Mouse (Mus musculus) regulatory T cell (primary cell): ENCODE measurements at regions not wholly inside any gene's neighbourhood (a gene's known extent, or its start where the extent isn't known, plus 50 kb on each side); places are given as distances from the start of the nearest gene placed in this dataset.
"Not testable (repeated sequence)": the region's sequence is repeated elsewhere in the genome, so short reads cannot be mapped to it uniquely, and the experiment has no call there.

Experiments used
- in situ Hi-C: fragments of 300-600 bp; cut with MboI, MseI; formaldehyde crosslinking; loops from one replicate; pipeline ENCODE4 v1.15.1; 2025; ENCODE audit warnings: high pct_unique_total_duplicates

DNA sequence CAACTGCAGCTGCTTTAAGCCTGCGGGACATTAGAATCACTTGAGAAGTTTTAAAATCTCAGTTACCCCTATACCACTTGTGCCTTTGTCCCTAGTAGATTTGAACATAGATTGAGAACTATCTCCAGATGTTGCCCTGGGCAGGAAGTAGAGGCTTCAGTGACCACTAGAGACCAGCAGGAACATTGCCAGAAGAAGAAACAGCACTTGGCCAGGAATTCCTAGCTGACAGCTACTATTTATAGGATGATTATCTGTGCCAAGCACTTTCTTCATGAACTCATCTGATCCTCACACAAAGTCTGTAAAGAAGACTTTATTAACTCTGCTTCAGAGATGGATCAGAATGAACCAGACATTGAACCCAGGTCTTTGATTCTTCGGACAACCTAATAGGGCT lies 283.6 kb upstream of the Tmpo start:
- in situ Hi-C loops, result loop anchor here (10.0 kb wide), 1 partner anchor 590 kb away; no protein-coding TSS in a partner anchor

- in situ Hi-C loops, result loop anchor here (10.0 kb wide), 1 partner anchor 1343 kb away; no protein-coding TSS in a partner anchor
Observed at GRCm38 (mm10) chr10:91447974-91448703, 267.0 kb upstream of the Tmpo start.

DNA sequence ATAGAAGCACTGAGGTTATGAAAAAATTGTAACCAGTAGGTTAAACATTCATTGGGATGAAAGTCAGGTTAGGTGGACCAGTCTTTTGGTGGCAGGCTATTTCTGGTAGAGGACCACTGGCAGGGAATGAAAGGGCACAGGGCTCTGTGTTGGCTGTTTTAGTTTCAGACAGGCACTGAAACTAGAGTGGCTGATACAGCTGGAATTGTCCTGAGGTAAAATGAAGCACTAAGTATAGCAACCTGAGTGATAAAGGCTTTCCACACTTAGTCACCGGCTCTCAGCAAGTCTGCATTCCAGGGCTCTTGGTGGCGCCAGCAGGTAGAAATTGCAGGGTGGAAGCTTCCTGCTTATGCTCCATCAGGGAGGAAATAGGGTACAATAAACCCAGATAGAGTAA lies 262.2 kb upstream of the Tmpo start:
- in situ Hi-C loops, result loop anchor here (10.0 kb wide), 1 partner anchor 1339 kb away; no protein-coding TSS in a partner anchor

DNA sequence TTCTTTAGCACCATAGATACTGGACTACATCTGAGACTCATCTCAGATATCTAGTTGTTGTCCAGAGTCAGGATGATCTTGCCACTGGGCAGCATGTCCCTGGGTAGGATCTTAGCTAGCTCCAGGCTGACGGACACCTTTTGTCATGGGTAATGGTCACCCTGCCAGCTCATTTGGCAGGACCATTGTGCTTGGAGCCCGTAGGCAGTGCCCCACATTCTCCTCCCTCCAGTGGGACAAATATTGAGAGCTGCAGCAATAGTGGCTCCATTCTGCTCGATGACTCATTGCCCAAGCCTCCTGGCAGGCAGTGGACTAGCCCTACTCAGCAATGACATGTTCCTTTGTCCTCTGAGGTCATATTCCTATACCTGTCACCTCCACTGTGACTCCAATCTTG lies 258.9 kb upstream of the Tmpo start:
- in situ Hi-C loops, result loop anchor here (10.0 kb wide), 1 partner anchor 1335 kb away; no protein-coding TSS in a partner anchor

- in situ Hi-C loops, result no loop called here
Observed at GRCm38 (mm10) chr10:91437917-91438316, 256.8 kb upstream of the Tmpo start.

- in situ Hi-C loops, result no loop called here
Observed at GRCm38 (mm10) chr10:91436091-91436569, 255.0 kb upstream of the Tmpo start.

- in situ Hi-C loops, result no loop called here
Observed at GRCm38 (mm10) chr10:91430281-91430680, 249.2 kb upstream of the Tmpo start.

DNA sequence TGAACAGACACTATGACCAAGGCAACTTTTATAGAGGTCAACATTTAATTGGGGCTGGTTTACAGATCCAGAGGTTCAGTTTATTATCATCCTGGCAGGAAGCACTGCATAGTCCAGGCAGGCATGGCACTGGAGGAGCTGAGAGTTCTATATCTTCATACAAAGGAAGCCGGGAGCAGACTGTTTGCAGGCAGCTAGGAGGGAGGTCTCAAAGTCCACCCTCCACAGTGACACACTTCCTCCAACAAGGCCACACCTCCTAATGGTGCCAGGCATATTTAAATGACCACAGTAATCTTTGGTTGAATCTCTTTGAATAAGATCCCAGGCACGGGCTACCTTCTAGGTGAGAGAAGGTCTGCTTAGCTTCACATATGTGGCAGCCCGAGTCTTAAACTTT lies 245.5 kb upstream of the Tmpo start:
- in situ Hi-C loops, result no loop called here

GRCm38 (mm10) chr10:91425625-91426385 lies 244.7 kb upstream of the Tmpo start:
- in situ Hi-C loops, result not testable (repeated sequence)

GRCm38 (mm10) chr10:91424786-91425185 lies 243.7 kb upstream of the Tmpo start:
- in situ Hi-C loops, result no loop called here

- in situ Hi-C loops, result no loop called here
Observed at GRCm38 (mm10) chr10:91387255-91387654, 206.1 kb upstream of the Tmpo start.

DNA sequence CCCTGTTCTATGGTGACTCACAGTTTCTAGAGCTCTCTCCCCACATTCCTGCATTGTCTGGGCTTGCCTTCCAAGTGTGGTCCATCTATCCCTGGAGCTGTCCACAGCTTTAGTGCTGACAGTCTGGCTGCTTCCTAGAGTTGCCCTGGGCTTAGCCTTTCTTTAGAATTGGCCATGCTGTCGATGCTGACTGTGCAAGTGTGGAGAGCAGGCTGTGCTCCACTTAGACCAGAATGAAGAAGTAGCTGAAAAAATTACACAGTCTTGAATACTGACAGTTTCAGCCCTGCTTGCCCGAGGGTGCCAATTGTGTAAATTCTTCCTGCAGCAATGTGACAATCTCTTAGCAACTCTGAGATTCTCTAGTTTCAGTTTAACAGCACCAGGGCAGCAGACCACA lies 203.3 kb upstream of the Tmpo start:
- in situ Hi-C loops, result no loop called here

DNA sequence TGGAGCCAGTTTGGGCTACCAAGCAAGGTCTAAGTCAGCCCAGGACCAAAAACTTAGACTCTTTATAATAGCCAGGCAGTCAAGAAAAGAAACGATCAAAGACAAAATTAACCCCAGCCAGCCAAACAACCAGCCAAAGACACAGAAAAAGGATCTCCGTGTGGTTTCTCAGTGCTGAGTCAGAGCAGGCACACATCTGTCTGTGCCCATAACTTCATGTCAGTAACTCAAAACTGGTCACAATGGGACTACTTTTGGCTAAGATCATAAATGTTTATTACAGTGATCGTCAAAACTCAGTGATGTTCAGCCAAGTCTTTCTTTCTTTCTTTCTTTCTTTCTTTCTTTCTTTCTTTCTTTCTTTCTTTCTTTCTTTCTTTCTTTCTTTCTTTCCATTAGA lies 195.6 kb upstream of the Tmpo start:
- in situ Hi-C loops, result no loop called here

GRCm38 (mm10) chr10:91367488-91367887 lies 186.4 kb upstream of the Tmpo start:
- in situ Hi-C loops, result no loop called here

GRCm38 (mm10) chr10:91362587-91362986 lies 181.5 kb upstream of the Tmpo start:
- in situ Hi-C loops, result no loop called here

DNA sequence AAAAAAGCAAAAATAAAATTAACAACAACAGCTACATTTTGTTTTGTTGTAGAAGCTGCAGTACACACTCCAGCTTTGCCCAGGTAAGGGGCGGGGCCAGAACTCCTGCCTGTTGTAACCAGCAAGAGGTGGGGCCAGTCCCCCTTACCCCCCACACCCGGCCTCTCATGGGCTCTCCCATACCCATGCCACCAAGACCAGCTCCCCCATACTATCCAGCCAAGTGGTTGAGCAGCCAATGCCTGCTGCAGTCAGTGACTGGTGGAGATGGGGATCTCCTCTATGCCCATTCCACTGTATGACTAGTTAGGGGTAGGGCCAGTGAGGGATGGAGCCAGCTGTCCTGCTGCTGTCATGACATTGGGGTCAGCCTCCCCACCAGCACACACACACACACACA lies 180.5 kb upstream of the Tmpo start:
- in situ Hi-C loops, result no loop called here

DNA sequence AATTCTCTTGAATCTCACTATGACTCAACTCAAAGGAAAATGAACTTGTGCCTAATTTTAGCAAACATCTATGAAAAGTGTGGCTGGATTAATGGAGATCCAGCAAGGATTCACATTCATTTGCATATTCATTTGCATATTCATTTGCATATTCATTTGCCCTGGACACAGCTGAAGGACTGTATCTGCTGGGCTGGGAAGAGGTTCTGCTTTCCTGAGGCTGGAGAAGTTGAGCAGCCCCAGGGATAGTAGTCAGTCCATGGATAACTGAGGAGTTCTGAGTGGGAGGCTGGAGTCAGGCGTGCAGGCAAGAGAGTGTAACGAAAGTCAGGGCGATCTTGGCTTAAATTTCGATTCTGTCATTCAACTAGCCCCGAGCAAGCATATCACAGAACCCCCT lies 164.3 kb upstream of the Tmpo start:
- in situ Hi-C loops, result no loop called here

DNA sequence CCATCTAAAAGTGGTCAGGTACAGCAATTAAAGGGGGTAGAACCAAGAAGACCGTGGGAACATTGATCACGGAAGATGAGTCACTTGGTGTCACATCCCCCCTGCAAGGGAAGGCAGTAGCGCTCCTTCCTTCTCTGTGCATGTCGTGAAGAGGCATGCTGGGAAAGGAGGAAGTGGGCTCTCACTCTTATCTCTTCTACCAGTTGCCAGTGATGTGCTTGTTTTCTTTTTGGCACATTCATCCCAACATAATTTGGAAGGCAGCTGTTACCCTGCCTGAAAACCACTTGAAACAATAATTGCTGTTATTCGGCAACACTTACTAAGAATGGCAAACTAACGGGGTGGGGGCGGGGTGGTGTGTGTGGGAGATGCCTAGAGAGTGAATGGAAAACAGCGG lies 161.0 kb upstream of the Tmpo start:
- in situ Hi-C loops, result no loop called here

- in situ Hi-C loops, result no loop called here
Observed at GRCm38 (mm10) chr10:91339361-91339760, 158.2 kb upstream of the Tmpo start.

DNA sequence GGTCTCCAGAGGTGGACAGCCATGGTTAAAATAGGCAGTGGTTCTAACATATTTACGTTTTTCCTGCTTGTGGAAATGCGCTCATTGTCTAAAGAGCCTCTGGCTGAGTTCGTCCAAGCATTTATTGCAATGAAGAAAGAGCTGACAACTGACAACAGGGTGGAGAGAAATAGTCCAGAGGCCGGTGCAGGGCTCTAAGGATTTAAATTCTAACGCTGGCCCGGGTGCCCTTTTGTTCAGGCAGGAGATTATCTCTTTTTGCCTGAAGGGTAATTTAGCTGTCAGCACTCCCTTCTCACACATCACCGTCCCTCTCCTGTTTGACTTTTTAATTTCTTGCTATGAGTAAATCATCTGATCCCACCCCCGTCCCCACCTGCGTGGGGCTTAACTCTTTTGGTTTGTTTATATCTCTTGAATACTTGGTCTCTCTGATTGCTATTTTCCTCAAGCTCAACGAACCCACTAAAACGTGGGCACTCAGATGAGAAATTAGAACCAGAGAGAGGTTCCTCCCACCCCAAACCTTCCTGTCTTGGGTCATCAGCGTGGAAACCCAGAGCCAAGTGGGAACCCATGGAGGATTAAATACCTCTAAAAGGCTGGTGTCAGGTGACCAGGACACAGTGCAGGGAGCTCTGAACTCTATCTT lies 145.7 kb upstream of the Tmpo start:
- in situ Hi-C loops, result no loop called here

DNA sequence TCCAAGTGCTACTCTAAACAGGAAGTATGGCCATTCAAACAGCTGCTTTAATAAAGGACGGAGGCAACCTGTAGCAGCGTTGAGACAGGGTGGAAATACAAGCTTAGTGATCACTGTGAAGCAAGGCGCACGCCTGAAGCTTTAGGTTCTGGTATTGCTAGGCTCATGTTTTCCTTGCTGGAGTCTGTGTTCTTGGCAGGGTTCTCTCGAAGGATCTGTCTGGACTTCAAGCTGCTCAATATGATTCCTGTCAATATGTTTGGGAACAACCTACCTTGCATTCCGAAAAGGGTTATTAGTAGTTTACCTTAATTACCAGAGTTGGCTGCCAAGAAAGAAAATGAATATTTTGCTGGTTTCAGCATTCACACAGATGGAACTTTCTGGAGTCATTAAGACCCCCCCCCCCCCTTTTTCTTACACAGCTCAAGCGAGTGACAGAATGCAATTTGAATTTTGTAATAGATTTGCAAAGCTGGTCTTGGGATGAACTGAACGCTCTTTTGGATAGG lies 145.1 kb upstream of the Tmpo start:
- in situ Hi-C loops, result no loop called here

DNA sequence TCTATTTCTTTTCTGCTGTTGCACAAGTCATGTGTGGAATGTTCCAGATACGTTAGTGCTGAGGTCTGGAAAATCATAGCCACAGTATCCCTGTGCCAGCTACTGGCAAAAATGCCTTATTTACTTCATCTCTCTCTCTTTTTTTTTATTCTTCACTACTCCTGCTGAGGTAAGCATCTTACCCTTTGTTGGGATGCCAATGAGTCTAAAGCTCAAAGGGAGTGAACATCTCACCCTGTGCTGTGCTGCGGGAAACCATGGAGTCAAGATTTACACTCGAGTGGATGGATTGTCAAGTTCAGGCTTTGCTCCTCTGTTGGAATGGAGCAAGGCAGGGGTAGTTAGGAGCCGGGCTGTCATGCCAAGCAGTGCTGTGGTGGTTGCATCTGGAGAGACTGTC lies 140.1 kb upstream of the Tmpo start:
- in situ Hi-C loops, result no loop called here
